Mouse (Mus musculus) frontal cortex, adult (tissue): Measurements from ENCODE around the gene Zfp110.
"Not testable (repeated sequence)": the region's sequence is repeated elsewhere in the genome, so short reads cannot be mapped to it uniquely, and the experiment has no call there.

ENCODE experiments used
- ATAC-seq: cut with Nextera tagmentation; 2 replicates; pipeline ENCODE4 v1.9.2; 2017; ENCODE audit warnings: mild to moderate bottlenecking, moderate library complexity, mixed read lengths; ENCODE audit not compliant: low TSS enrichment

Gene Zfp110

GRCm38 (mm10) chr7:12834162-12835120, at the start of gene Zfp110:
TSS of gene Zfp110 (plus strand) at chr7:12834761.
- ATAC-seq, result peak; percentile 98

DNA sequence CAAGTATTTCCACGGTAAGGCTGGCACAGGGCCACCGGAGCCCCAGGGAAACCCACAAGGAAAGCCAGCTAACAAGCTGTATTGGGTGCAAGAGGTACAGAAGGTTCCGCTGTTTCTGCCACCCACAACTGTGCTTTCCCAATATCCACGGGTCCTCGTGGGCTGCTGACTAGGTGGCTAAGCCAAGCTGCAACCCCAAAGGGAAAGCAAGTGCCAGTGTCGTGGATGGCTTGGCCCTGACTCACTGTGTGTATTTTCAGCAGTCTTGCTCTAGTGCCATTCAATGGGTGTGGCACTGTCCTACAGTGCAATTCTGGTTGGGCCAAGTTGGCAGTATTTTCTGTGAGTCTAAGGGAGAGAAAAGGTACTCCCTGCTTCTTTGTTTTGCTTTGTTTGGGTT, 47.2 kb upstream of the Zfp110 start:
- no peak for ATAC-seq

GRCm38 (mm10) chr7:12788025-12788424, 46.5 kb upstream of the Zfp110 start:
- ATAC-seq, result no peak

DNA sequence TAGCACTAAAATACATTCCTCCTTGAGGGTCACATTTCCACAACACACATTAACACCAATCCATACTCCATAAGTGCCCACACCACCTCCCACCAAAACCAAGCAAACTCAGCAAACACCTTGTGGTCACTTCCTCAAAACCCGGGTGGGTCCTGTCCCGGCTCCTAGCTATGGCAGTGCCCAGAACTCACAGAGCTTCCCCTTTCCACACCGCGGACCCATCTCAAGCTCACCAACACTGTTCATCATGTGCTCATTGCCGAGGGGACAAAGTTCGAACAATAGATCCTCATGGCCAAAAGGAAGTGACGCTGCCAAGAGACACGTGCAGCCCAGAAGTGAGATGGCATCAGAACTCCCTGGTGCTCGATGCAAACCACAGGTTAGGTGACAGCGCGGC, 41.9 kb upstream of the Zfp110 start:
- not testable (repeated sequence) for ATAC-seq

- ATAC-seq, result no peak
These were observed 36.6 kb upstream of the Zfp110 start for GRCm38 (mm10) chr7:12797971-12798370.

DNA sequence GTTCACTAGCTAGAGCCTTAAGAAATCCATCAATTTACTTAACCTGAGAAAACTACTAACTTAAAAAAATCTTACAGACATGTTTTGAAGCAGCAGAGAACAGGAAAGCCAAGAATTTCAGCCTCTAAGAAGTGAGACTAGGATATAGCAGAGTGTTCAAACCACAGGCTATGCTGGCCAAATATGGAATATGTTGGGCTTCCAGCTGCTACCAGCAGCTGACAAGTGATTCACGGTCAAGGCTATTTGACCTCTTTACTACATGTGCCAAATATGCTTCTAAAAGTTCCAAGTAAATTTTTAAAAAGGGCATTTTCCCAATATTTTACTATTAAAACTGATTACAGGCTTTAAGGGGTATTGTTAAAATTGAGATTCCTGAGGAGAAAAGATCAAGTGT, 35.0 kb upstream of the Zfp110 start:
- ATAC-seq, result no peak

DNA sequence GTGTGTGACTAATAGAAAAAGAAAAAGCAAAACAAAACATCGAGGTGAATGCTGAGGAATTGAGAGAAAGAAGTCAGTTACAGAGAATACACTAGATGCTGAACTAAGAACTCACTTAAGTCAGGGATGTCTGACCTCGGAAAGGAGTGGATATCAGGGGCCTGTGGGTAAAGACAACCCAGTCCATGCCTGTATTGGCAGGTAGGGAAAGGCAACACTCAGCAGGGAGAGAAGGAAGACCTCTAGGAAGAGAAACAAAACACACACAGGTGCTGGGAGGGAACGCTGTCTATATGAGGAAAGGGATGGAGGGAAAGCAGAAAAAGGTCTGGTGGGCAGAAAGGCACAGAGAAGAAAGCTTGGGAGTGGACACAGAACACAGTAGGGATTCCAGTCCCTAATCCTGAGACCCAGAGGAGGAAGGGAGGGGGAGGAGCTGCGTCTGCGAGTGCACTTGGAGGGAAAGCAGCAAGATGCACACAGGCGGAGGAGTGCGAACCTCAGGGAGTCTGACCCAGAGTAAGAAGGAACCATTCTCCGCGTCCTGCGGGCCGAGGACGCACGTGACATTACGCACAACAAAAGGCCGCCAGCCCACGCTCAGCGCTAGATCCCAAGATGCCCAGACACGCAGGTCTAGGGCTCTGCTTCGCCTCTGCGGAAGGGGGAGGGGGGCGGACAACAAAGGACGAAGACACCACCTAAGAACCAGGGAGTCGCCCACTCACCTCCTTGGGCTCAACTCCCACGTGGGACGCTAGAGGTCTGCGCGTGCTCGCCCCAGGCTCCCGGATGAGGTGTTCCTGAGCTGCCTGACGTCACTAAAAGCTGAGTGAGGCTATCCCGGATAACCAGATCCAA, 31.5 kb upstream of the Zfp110 start, which contains the start of gene Zscan18:
TSS of gene Zscan18 (minus strand) at position 770 of the 861 bp plus-strand sequence.
- peak; percentile 98 for ATAC-seq

- ATAC-seq, result peak; percentile 66
These were observed 30.9 kb upstream of the Zfp110 start for GRCm38 (mm10) chr7:12803727-12804071.

DNA sequence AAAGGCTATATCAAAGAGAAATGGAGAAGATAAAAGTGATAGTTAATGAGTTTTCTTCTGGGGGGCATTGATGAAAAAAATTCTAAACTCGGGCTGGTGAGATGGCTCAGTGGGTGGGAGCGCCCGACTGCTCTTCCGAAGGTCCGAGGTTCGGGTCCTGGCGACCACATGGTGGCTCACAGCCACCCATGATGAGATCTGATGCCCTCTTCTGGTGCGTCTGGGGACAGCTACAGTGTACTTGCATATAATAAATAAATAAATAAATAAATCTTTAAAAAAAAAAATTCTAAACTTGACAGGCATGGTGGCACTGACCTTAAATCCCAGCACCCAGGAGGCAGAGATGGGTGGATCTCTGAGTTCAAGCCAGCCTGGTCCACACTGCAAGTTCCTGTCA, 19.0 kb upstream of the Zfp110 start:
- ATAC-seq, result no peak

- peak; percentile 100 for ATAC-seq
These were observed 15.9 kb upstream of the Zfp110 start, which contains the start of gene Zfp329 for GRCm38 (mm10) chr7:12818521-12819295. TSS of gene Zfp329 (minus strand) at chr7:12818858.

DNA sequence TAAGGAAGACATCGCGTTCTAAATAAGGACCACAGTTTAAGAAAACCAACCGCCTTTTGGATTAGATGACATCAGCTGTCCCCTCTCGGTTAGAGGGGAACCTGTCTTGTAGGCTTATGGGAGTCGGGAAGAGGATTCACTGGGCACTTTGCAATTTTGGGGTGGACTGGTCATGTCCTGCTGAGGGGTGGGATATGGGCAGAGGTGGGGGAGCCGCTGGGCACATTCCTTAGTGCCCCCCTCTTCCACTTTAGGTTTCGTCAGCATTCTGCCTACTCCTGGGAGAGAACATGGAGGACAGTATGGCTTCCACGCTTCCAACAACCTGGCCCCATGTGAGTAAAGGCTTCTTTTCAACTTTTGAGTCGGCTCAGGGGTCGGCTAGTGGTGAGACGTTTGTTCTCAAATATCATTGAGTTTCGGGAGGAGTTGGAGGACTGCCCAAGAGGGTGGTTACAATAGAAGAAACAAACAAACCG, 671 bp downstream of the Zfp110 start:
- peak; percentile 41 for ATAC-seq

DNA sequence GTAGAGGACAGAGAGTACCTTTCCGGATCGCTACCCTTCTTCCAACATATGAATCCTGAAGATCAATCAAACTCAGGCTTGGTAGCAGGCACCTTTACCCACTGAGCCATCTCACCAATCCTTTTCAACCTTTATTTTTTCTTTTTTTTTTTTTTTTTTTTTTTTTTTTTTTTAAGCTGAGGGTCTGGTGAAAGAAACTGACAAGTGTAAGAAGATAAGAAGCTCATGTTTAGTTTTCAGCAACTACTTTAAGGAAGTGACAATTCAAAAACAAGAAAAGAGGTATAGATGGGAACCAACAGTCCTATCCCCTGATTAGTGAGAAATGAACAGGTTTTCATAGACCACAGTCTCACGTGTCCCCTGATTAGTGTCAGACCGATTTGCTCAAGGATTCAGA, 1.2 kb downstream of the Zfp110 start:
- no peak for ATAC-seq

DNA sequence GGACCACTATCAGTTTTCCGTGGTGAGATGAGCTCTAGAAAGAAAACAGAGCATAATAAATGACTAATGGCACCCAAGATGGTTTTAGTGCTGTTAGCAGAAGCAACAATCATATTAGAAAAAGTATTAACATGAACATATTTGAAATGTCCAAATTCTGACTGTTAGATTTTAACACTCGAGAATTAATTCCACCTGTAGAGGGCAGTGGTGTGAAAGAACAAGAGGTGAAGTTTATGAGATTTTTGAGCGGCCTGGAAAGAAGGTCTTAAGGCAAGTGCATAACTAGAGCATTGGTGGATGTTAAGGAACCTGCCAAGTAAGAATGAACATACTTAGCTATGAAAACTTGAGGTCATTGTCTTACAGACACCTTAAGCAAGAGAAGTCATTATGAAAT, 39.7 kb downstream of the Zfp110 start:
- ATAC-seq, result no peak

GRCm38 (mm10) chr7:12880036-12880435, 45.5 kb downstream of the Zfp110 start:
- peak; percentile 46 for ATAC-seq

GRCm38 (mm10) chr7:12880497-12880896, 45.9 kb downstream of the Zfp110 start:
- not testable (repeated sequence) for ATAC-seq

DNA sequence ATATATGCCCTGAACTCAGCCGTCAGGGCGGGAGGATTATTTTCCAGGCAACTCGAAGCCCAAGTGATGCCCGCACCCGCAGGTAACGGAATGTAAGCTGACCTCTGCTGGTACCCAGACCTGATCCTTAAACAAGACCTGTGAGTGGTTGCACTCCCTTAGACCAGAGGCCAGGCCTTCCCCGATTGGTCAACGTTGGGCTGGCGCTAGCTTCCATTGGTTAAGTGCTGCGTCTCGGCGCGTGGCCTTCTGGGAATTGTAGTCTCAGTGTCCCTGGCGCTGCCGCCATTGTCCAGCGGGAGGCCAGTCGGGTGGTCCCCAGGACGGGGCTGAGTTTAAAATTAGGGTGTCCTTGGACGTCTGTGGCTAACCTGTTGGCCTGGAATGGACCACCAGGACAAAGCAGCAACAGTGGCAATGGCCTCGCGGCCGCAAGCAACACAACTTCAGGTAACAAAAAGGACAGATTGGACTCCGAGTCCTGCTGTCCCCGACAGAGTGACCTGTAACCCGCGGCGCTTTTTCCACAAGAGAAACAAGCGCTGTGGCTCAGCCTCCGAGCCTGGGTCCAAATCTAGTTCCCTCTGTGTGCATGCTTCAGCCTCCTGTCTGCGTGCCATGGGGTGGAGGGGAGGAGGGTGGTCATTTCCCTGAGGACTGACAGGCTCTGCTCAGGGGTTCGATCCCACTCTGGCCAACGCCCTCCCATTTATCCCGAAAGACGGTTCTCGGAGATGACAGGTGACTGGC, 46.5 kb downstream of the Zfp110 start, which contains the start of gene Zfp128:
TSS of gene Zfp128 (plus strand) at position 267 of the 750 bp plus-strand sequence.
- ATAC-seq, result peak; percentile 100

- peak; percentile 62; the same call in 1 of the 2 replicates for ATAC-seq
These were observed 52.2 kb downstream of the Zfp110 start for GRCm38 (mm10) chr7:12886563-12887266.

DNA sequence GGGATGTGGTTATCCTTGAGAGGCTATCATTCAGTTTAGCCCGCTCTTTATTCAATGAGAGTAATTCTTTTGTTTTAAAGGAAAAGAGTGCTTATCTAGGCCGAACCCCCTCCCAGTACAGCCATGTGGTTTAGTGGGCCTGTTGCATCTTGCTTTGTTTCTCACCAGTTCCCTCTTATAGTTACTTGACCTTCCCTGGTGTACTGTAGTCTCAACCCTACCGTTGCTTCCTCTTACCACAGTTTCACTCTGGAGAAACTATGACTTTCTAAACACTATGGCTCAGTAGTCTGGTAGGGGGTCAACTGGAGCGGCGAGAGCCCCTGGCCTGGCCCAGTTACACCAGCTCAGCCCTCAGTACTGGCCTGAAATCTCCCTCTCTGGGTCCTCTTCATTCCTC, 53.0 kb downstream of the Zfp110 start:
- no peak for ATAC-seq

GRCm38 (mm10) chr7:12890928-12891327, 56.4 kb downstream of the Zfp110 start:
- no peak for ATAC-seq

- no peak for ATAC-seq
These were observed 56.8 kb downstream of the Zfp110 start for GRCm38 (mm10) chr7:12891334-12891733.
